Mouse (Mus musculus): ENCODE results near the gene Hic1.

- no peak for TF ChIP-seq CTCF (IDR thresholded peaks at IDR 0.05; ENCODE audit: insufficient read depth, low read depth, low read length)
- TF ChIP-seq POLR2A (IDR thresholded peaks at IDR 0.05; ENCODE audit: insufficient read depth, low read depth, low read length) = no peak
Measured at GRCm38 (mm10) chr11:75189713-75190370, 20.5 kb upstream of the Hic1 start.

Measured in olfactory bulb, adult 2 months (tissue).